Mouse (Mus musculus): ENCODE measurements around the gene Tmem117.
A peak's percentile ranks its signal among the peaks of the same experiment; 100 is the strongest.

Gene Tmem117

DNA sequence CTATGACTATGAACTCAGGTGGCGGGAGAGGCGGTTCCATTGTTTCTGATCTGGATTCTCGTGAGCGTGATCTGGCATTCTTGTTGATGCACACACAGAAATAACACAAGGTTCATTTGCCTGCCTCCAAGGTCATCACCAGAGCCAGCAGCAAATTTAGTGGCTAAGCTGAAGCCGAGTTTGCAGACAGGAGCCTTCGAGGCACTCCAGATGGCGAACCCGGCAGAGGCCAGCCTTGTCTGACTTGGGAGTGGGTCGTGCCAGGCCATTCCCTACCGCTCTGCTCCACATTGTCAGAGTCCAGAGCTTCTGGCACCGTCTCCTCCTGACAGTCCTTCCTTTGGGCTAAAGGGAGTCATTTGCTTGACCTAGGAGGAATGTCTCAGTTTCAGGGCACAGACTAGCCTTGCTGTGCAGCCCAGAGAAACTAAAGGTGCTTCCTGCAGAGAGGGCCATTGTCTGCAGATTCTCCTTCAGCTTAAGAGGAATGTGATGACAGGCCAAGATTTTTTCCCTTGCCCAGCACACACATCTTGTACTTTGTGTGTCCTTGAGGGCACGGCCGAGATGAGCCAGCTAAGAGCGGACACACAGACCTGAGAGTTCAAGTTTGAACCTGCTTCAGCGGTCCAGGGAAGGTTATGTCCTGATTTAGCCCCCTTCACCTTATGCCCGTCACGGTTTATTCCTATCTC lies 20.2 kb downstream of the Tmem117 start:
- DNase-seq (ENCODE audit: low spot score): no peak

DNA sequence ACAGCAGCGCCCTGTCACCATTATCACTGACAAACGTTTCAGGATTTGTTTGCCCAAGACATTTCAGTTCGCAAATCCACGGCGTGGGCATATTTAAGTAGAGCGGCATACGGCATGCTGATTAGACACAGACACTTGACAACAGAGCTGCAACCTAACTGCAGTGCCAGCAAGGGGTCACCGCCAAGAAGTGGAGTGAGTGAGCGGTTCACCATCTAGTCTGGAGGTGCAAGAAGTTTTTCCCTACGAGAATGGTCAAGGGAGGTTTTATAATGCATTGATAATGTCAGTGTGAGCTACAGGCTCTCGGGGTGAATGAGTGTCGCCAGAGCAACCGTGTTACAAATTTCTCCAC lies 20.7 kb downstream of the Tmem117 start:
- DNase-seq (ENCODE audit: low spot score): no peak

DNA sequence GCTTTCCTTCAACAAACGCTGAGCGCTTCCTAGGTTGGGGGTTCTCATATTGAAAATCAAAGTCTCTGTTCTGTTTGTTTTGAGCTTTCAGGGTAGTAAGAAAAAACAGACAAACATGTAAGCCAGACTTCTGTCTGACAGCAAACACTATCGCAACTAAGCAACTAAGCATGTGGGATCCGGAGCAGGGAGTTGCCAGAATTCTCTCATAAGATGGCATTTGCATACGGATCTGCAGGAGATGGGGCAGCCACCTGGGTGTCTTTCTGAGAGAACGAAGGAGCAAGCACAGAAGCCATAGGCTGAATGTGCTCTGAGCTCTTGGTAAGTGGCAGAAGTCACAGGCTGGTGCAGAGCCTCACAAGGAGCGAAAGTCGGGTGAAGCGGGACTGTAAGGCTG lies 22.3 kb downstream of the Tmem117 start:
- no peak for DNase-seq (ENCODE audit: low spot score)

DNA sequence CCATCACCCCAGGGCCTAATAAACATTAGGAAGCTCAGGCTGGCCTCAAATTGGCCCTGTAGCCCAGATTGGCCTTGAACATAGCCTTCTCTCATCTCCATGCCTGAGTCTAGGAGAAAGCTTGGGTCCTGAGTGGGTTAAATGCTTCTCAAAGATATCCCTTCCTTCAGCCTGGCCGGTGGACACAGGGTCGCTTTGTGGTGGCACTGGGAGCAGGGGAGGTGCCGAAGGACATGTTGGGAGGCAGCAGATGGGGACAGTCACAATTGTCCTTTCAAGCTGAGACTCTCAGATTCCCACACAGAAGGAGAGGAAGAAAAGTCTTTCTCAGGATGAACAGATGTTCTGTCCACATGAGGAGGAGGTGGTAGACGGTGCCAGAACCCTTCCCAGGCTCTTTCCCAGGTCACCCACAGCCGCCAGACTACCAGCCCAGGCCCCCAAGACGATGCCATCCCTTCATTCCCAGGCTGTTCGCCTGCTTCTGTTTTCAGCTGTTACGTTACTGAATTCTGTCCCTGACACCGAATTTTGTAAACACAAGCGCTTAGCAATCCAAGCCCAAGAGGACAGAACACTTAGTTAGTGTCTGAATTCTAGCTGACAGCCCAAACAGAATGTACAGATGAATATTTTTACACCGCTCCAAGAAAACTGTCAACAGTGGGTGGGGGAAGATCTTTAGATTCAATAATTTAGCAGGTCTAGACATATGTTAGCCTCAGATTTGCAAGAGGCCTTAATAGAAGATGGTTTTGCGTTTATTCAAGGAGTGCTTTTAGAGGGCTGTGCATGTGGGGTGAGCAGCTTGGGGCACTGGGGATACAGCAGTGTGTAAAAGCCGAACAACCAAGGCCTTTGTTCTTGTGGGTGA lies 23.2 kb downstream of the Tmem117 start:
- DNase-seq (ENCODE audit: low spot score): peak; percentile 27

DNA sequence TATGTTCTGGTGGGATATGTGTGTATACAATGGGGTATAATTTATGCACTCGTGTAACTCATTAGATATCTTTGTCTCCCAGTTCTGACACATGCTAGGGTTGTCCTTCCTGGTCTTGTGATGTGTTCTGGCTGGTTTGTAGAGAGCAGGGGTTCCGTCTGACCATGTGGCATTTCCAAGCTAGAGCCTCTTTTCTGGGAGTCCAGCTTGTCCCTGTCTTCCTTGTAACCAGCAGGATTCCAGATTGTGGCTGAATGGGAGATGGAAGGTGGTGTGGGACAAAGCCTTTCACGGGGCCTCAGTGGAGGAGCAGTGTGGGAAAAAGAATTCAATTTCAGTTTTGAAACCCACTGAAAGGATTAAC lies 23.8 kb downstream of the Tmem117 start:
- no peak for DNase-seq (ENCODE audit: low spot score)

DNA sequence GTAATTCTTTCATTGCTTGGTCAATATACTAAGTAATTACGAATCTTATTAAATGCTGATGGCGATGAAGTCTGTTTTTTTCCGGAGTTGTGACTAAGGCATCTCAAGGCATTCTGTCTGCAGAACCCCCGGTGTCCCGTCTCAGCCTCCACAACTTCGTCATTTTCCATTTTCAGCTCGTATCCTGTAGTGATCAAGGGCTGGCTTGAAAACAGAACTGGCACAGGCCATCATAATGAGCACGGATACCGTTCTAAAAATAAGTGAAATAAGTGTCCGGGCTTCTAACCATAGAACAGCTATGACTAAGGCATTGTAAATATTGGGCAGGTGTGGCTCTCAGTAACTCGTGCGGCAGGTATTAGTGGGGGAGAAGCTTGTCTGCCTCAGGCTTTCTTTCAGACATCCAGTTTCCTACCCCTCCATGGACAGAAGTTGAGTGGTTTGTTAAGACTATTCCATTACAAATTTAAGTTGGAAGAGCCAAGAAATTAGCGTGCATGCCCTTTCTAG lies 26.8 kb downstream of the Tmem117 start:
- DNase-seq (ENCODE audit: low spot score): no peak

DNA sequence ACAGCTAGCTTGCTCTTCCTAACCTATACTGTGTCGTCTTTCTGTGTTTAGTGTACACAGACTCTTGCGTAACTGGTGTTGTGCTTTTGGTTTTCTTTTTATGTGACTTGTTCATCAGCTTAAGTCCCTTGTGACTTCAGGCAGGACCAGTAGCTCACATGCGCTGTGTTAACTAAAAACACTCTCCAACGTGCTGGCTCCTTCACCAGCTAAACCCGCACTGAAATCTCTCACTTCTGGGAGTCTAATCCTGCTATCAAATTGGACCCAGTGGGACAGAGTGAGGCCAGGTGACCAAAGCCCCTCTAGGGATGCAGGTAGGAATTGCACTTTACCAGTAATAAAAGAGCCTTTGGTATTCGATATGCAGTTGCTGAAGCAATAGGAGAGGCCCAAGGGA lies 28.9 kb downstream of the Tmem117 start:
- DNase-seq (ENCODE audit: low spot score): no peak

DNA sequence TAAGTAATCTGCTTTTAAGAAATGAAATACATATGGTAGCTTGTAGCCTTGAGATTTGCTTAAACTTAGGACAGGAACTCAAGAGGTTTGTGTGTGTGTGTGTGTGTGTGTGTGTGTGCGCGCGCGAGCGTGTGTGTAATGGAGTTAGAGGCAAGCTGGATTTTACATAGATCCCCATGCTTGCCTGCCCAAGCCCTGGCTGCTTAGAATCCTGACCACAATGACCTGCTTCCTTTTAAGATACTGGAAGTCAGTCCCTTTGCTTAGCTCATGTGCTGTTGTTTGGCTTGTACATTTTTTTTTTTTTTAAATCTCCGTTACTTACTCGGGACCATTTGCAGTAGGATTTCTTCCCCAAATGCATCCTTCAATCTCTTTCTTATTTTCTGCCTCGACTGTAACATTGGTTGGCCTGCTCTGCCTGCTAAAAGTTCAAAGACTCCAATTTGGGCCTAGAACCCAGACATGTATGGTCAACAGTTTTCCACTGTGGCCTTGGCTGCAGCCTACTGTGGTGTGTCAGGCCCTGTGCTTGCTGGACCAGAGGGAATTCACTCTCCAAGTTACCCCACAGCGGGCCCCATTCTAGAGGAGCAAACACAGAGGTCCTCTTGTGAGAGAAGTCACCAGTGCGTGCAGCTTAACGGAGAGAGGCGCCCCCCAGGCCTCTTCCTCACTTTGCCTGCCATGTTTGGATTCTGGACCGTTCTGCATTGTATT lies 29.5 kb downstream of the Tmem117 start:
- DNase-seq (ENCODE audit: low spot score): no peak

DNA sequence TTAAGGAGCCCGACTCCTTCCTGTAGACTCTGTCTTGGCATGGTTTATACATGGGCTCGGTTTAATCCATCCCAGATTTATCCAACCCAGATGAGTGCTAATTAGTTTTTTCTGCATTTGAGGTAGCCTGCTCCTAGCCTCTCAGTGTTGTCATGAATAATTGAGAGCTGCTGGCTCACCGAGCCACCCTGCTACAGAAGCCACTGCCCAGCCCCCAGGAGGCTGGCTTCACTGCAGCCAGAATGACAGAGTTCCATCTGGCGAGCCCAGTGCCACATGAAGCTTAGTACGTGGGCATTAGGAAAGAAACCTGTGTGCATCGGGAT lies 30.0 kb downstream of the Tmem117 start:
- no peak for DNase-seq (ENCODE audit: low spot score)

DNA sequence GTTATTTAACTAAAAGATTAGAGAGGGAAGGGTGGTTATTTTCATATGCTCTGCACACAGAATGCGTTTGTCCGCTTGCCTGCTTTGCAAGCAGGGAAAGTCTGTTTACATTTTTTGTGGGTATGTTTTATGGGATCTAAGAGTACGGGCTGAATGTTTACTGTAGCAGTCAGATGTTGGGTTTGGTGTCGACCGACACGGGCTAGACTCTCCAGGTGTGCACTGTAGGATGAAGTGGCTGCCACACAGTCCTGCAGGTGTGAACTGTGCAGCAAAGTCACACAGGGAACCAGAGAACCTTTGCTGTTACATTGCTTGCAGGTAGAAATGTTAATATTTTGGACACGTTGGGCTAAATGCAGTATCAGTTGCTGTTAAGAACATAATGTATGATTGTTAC lies 31.9 kb downstream of the Tmem117 start:
- DNase-seq (ENCODE audit: low spot score): no peak

DNA sequence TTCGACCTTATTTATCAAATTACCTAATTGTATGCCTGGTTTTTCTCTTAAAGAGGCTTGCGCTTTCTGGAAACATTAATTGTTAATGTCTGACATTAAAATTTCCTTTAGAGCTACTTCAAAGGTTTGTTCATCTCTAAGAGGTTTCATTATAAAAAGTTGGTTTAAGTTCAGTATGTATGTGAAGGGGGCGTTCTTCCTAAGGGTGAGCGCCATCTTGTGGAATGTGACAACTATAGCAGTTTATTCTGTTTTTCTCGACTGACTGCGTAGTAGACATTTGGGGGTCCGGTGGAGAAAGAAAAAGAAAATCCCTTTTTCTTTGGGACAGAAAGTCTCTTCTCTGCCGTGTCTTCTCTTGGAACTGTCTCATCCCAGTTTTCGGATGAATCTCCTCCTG lies 32.4 kb downstream of the Tmem117 start:
- DNase-seq (ENCODE audit: low spot score): no peak

DNA sequence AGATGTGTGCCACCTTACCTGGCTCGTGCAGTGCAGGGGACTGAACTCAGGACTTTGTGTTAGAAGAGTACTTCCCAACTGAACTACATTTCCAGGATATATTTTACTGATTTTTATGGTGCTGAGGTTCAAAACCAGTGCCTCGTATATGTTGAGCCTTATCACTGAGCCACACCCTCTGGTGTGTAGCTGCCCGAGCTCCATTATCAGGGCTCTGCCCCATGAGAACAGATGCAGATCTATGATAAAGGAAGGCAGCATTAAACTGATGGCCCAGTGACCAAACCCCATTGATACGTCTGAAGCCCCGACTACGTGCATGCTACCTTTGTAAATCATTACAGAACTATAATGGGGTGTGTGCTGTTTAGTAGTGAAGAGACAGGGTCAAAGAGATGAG lies 35.6 kb downstream of the Tmem117 start:
- DNase-seq (ENCODE audit: low spot score): no peak

DNA sequence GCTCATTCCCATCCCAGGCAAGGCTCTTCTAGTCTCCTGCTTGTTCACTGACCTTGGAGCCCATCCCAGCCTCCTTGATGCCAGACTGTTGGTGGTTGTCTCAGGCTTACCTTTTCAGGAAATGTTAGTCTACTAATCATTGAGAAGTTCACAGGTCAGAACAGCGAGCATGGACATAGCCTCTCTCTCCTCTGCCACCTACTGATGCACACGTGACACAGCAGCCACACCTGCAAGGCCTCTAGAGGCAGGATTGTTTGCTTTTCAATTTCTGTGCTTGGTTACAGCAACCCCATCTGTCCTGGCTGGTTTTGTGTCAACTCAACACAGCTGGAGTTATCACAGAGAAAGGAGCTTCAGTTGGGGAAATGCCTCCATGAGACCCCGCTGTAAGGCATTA lies 52.1 kb downstream of the Tmem117 start:
- no peak for DNase-seq (ENCODE audit: low spot score)

DNA sequence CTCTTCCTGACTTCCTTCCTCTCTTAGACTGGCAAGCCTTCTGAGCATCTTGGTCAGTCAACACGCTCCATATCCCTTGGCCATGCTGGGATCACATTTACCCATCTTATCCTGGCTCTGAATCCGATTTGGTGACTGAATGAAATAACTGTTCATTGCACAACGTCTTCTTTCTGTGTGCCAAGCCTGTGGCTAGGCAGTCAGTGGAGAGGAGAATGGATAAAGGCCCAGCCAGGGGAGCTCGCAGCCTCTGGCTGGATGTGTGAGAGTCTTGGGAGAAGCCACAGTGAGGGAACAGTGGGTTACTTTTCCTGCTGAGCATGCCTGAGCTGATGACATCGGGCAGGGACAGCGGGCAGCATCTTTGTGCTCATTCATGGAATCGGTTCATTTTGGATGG lies 55.2 kb downstream of the Tmem117 start:
- DNase-seq (ENCODE audit: low spot score): no peak

DNA sequence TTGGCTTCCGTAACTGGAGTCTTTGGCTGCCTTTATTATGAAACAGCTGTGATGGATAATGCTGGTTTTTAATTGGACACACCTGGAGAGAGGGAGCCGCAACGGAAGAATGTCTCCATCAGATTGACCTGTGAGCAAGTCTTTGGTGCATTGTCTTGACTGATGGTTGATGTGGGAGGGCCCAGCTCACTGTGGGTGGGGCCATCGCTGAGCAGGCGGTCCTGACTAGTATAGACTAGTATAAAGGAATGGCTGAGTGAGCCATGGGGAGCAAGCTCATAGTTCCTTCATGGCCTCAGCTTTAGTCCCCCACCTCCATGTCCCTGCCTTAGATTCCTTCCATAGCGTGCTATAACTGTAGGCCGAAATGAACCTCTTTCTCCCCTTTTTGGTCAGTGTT lies 58.1 kb downstream of the Tmem117 start:
- DNase-seq (ENCODE audit: low spot score): no peak

DNA sequence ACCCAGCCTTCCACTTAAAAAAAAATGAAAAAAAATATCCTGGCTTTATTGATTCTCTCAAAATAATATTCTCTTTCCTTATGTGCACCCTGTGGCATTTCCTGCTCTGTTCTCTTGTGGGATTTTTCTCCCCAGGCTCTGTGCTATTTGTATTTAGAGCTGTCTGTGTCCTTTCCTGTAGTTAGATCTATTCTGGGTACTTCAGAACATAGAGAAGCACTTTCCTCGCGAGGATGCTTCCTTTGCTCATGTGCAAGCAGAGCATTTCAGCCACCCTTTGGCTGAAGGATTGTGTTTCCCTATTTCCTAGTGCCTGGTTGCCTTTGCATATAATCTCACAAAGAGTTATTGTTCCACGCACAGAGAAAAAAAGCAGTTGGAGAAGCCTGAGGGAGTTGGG lies 58.6 kb downstream of the Tmem117 start:
- DNase-seq (ENCODE audit: low spot score): no peak

DNA sequence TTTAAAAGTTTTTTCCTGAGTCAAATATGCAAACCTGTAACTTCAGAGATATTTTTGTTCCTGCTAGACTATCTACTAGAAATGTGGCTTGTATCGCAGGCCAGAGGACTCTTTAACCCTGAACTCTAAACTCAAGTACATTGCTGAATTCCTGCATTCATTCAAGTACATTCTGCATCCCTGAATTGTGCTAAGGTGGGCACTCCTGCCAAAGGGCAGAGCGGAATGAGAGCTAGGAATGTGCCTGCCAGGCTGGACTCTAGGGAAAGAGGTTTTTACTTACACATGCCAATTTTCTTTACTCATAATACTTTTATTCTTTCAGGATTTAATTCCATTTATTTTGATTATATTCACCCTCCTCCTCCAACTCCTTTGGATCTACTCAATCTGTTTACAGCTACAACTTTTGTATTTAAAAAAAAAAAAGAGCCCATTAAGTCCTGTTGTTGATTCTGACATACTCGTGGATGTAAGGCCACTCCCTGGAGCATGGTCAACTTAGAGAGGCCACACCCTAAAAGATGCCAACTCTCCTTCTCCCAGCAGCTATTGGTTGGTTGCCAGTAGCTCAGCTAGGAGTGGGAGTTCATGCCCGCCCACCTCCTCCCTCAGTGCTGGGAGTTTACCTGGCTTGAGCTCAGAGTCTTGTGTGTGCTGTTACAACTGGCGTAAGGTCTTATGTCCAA lies 60.3 kb downstream of the Tmem117 start:
- DNase-seq (ENCODE audit: low spot score): no peak

DNA sequence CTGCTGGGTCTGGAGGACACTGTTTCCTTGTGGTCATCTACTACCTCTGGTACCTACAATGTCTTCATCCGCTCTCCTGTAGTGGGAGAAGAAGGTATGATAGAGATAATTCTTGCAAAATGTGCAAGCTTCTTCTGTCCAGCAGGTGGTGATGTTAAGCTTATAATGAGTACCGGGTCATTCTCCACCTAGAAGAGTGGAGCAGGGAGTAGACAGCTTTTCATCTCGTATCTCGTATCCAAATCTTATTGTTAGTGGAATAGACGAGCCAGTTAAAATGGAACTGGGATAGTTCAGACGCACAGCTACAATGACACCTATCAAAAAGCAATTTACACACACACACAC lies 60.8 kb downstream of the Tmem117 start:
- no peak for DNase-seq (ENCODE audit: low spot score)

DNA sequence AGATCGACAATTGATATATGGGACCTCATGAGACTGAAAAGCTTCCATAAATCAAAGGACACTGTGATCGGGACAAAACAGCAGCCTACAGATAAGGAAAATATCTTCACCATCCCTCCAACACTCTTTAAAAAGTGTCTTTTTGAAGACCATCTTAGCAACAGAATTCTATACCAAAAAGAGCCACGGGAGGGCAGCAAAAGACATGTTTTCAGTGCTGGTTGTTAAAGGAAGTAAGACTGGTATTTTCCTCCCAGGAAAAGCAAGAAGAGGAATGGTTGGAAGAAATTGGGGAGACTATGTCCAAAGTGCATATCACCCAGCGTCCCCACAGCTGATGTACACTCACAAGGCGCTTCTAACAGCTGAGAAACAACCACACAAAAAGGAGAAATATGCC lies 93.7 kb downstream of the Tmem117 start:
- peak; percentile 82 for DNase-seq (ENCODE audit: low spot score)

DNA sequence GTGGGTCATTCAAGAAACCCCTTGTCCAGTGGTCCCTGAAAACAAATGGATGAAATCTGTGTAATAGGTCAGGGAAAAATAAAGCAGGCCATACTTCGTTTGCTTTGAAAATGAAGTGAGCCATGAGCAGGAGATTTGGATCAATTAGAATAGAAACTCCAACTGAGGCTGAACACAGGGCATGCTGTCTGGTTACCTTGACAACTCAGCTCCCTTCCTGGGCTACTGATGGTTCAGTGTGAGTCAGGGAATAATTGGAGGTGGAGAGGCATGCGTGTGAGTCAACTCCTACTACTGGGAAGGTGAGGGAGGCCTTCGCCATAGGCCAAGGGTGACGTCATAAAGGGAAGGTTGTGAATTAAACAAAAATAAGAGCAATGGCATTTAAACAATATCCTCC lies 103.1 kb downstream of the Tmem117 start:
- peak; percentile 25 for DNase-seq (ENCODE audit: low spot score)

DNA sequence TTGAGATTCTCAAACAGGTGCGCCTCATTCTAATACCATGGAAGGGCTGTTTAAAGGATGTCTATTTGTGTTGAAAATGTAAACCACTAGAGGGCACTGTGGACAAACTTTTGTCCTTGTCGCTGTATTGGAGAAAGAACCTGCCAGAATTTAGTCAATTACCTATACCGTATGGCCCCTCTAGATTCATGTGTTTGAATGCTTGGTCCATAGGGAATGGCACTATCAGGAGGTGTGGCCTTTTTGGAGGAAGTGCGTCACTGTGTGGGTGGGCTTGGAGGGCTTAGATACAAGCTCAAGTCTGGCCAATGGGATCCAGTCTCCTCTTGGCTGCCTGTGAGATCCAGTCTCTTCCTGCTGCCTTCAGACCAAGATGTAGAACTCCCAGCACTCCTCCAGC lies 140.2 kb downstream of the Tmem117 start:
- DNase-seq (ENCODE audit: low spot score): no peak

DNA sequence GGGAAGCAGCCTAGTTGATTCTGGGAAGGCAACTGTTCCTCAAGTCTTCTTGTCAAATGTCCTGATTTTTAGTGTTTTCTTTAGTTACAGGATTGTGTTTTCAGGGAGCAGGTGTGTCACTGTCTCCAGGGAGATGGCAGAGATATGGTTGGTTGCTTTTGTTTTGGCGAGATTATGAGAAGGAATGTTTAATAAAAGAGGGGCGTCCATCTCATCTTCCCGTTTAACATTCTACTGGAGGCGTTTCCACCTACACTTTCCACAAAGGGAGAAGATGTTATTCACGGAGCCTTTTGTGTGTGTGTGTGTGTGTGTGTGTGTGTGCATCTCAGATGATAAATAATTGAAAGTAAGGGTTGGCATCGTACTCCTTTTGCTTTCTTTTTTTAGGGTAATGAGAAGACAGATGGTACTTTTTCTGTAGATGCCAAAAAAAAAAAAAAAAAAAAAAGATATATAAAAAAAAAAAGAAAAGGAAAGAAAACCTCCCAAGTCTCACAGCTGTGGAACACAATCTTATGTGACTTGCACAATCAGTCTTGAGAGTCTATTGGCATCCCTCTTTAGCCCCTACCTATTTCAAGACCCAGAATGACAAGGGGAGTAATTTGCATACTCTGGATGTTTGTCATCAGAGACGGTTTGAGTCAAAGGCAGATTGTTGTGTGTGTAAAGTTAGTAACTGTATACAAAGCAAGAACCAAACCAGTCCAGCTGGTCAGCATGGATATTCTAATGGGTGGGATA lies 142.0 kb downstream of the Tmem117 start:
- DNase-seq (ENCODE audit: low spot score): no peak

Measured in layer of hippocampus, adult 9-10 months (tissue).